Mouse (Mus musculus) v-Abl transformed pro-B cells (cell line): ENCODE results near the gene Nrip3.

Source experiments
- in situ Hi-C, 2 experiments: fragments of 400-800 bp; cut with MboI; formaldehyde crosslinking; loops; one replicate each; pipeline ENCODE4 v1.15.1; 2025; ENCODE audit not compliant: unreplicated experiment in 2 of 2

Gene Nrip3

DNA sequence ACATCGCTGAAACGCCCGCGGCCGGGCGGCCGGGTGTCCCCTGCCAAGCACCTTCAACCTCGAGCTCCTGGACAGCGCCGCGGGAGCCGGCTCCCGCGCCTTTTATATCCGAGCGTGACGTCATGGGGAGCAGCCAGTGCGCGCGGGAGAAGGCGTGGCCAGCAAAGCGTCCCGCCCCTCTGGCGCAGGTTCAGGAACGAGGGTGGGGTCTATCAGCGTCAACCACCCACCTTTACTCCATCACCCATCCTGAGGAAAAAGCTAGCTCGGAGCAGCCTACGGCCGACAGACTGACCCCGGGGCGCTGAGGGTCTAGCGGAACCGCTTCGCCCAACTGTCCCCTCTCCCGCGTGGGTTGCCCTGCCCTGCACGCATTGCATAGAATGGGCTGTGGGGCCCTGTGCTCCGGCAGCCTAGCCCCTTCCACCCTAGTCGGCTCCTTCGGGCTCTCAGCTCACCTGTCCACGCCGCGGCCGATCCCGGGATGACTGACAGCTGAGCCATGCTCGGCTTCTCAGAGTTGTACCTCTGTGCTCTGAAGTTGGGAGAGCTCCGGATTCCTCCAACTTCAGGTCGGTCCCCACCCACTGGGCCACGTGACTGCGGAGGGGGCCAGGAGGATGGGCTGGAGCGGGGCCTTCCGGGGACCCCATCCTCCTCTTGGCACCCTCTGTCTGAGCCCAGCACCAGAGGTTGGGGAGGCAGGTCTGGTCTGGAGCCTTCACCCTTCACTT lies at the start of gene Nrip3:
TSS of gene Nrip3 (minus strand) at position 556 of the 734 bp plus-strand sequence.
- in situ Hi-C loops, result no loop called here

DNA sequence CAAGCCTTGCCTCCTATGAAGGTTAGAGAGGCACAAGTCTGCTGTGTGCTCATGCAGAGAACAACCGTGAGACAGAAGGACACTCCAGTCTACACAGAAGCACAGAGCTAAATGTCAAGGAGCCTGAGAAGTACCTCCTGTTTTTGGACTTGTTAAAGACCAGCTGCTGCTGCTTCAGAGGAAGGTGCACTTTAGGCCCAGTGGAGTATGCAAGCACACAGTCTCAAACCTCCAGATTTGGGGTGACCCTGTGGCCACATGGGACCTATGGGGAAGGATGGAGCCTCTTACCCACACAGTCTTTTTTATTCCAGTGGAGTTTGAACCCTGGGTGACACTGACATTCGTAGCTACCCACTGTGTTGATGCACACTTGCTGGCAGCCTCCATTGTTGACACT lies 49.6 kb upstream of the Nrip3 start:
- in situ Hi-C loops, result no loop called here

DNA sequence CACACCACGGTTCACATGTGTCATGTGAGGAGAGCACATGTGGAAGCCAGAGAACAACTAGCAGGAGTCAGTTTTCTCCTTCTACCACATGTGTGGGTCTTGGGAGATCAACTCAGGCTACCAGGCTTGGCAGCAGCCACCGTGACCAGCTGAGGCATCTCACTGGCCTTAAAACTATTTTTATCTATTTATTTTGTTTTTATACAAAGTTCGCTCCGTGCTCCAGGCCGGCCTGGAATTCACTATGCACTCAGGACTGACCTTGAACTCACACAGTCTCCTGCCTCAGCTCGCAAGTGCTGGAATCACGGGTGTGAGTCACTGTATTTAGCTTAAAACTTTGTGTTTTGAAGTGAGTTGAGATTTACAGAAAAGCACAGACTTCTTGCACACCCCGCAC lies 45.1 kb upstream of the Nrip3 start:
- in situ Hi-C loops, result no loop called here

DNA sequence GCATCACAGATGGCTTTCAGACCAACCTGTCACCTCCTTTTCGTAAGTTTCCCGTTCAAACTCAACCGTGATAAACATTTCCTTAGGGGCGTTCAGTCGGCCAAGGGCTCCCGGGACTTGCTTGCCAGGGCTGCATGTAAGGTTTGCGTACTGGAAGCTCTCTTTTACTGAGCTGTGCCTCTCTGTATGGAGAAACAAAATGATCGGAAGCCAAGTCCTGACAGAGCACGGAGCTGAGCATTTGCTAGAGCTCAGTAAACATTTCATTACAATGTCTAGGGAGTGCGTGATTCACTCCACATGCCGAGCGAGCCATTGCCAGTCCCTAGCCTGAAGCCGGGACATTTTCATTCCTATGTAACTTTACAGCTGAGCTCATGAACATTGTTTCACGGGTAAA lies 43.5 kb upstream of the Nrip3 start:
- in situ Hi-C loops, result no loop called here

DNA sequence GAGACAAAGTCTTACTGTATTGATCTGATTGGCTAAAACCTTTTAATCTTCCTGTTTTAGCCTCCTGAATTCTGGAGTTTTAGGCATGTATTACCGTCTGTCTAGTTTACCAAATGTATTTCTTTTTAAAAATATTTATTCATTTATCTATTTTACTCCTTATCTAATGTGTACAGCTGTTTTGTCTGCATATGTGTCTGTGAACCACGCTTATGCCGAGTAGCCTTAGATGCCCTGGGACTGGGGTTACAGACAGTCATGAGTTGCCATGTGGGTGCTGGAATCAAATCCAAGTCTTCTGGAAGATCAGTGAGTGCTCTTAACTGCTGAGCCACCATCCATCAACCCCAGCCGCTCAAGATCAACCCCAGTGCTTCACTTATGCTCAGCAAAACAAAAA lies 36.8 kb upstream of the Nrip3 start:
- in situ Hi-C loops, result no loop called here

DNA sequence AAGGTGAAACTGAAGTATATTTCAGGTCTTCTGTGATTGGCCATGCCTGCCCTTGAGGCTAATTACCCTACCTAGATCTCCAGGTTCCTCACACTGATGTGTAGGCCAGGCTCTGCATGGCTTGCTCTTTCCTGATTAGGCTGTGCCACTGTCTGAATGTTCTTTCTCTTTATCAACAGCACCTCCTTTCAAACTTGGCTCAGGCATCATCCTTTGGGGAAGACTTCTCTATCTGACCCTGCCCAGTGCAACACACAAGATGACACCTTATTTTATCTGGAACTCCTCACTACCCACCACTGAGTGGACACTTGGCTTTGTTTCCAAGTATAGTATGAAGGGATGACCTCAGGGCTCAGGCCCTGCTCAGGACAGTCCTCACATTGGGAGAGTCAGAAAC lies 36.1 kb upstream of the Nrip3 start:
- in situ Hi-C loops, result no loop called here

DNA sequence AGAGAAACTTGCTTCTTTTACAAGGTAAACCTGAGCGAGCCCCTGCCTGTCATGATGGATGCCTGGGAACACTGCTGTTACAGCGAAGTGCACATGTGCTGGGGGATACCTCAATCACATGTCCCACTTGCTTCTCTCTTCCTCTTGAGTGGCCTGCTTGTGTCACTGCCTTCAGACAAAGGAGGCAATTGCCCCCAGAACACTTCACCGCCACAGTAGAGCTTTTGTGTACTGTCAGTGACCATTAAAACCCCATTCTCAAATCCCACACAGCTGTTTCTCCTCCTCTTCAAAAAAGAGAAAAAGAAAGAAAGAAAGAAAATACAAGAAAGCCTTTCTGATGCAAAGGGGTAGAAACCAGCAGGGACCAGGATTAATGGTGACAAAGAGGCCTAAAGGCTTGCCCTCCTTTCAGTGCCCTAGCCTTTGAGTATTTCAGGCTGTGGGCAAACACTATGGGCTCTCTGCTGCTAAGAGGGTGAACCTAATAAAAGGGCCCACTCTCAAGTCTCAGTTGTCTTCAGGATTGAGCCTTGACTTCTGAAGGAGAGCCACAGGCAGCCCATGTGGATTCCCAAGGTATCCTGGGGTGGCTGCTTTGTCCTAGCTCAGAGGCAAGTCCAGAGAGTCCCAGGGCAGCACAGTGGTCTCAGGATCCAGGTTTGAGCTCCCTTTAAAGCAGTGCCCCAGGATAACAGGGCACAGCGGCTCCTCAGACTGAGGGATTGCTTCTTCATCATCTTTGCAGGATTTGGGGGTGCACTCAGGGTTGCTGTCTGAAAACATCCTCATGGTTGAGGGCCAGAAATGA lies 31.7 kb upstream of the Nrip3 start:
- in situ Hi-C loops, result no loop called here

DNA sequence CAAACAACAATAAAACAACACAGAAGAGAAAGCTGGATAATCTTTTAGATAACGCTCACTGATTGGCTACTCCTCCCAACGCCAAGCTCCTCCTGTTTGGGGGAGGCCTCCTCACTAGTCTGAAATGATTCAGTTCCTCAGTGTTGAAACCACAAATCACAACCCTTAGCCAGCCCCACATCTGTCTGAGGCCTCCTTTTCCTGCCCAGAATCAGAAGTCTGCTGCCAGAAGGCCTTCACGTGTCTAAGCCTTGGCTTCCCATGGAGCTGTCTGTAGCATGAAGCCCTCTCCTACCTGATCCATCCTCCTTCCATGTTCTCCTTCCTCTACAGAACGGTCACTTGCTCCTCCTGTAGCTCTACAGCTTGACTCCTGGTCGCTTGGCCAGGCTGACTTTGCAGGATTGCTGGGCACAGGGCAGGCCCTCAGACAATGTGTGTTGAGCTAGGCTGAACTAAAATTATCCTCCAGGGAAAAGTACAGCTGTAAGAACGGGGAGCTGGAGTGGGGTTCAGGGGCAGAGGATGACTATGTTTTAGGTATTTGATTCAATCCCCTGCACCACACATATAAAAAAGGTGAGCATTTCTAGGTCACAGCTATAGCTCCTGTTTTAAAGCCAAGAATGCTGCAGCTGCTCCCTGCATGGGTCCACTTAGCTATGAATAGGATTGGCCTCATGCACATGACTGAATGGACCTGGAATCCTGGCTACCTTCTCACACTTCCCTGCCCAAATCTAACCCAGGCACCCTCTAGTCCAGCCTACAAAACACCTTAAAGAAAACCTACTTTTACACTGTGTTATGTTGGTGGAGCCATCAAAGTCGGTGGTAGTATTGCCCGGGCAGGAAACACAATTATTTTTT lies 26.0 kb upstream of the Nrip3 start:
- in situ Hi-C loops, result loop anchor here (5.0 kb wide), 1 partner anchor 101 kb away; no protein-coding TSS in a partner anchor

DNA sequence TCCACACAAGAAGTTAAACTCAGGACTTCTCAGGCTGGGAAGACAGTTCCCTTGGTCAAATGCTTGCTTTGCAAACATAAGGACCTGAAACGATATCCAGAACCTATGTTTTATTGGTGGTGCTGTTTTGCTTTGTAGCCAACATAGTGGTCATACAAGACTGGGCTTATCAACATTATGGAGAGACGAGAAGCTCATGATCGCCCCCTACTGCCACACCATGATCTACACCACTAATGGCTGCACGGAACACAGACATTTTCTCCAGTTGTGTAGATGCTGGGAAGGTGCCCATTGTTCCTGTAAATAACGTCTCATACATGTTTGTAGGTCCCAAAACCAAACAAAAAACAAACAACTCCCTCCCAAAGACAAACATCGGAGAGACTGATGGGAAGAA lies 23.0 kb upstream of the Nrip3 start:
- in situ Hi-C loops, result loop anchor here (5.0 kb wide), 1 partner anchor 98 kb away; no protein-coding TSS in a partner anchor

DNA sequence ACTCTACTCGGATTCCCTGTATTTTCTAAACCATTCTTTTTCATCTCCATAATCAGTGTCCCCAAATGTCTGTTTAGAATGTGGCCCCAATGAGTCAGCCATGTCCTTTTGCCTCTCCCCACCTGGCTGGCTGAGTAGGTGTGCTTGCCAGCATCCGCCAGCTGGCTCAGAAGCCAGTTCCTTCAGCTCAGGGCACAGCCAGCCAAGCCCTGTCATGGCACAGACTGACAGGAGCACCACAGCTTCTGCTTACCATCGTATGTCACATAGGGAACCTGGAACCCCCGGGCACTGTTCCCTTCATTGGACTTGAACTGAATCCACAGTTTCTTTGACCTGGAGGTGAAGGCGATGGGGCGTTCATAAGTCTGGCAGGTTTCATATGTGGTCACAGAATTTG lies 22.5 kb upstream of the Nrip3 start:
- in situ Hi-C loops, result no loop called here

DNA sequence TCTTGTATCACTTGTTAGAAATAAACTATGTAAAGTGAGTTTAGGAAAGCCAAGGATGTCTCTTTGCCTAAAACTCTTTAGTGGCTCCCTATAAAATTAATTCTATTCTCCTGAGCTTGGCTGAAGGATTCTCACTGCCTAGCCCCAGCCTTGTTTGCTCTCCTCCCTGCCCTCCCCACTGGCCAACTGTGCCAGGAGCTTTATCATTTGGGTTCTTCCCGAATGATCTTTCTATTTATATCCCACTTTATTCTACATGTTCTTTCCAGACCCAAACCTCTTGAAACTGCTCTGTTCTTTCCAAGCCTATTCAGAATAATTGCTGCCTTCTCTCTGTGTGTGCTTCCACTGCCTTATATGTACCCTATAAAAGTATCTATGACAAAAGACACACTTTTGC lies 21.7 kb upstream of the Nrip3 start:
- in situ Hi-C loops, result no loop called here

DNA sequence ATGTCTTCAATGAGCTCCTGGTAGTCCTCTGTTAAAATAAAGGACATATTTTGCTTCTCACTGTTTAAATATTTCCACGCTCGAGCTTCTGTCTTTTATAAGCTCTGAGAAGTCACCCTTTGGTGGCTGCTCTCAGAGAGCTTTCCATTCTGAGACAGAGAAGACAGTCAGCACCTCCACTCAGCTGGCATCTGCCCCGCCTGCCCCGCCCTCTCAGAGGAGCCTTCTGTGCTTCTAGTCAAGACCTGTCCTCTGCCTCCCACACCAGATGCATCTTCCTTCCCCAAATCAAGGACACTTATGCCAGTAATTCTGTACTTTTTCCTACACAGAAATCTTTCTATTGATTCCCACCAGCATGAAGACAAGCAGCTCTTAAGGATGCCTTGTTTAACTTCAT lies 18.8 kb upstream of the Nrip3 start:
- in situ Hi-C loops, result no loop called here

DNA sequence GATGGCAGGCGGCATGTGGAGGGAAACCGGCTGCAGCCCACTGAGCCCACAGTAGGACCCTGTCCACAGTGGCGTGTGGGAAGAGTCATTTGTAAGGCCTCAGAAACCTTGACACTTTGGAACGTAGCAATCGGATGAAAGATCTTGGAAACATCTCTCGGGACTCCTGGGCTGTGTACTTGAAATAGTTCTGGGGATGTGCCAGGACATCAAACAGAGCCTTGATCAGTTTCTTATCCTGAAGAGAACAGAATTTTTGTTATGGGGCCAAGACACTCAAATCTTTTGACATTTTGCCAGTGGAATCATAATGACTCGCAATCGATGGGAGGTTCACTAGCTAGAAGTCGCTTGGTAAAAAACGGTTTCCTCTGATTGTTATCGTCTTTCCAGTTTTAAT lies 17.3 kb upstream of the Nrip3 start:
- in situ Hi-C loops, result loop anchor here (10.0 kb wide), 4 partner anchors 176 to 826 kb away; partner anchors contain the start of gene Adm (in 1 of the 2)

DNA sequence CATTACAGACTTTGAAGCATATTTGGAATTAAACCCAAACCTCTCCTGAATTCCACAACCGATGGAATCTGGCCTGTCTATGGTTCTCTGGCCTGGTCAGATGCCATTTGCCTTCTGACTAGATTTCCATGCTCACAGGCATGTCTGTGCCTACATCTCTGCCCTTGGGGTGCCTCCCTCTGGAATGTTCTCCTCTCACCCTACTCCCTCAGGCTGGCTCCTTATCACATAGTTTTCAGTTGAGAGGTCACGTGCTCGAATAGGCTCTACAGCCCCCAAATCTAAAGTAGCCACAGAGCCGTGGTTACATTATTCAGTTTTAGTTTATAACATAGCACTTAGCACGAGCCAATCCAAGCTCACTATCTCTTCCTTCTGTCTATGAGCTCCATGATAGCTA lies 13.7 kb upstream of the Nrip3 start:
- in situ Hi-C loops, result loop anchor here (10.0 kb wide), 4 partner anchors 179 to 829 kb away; partner anchors contain the start of gene Adm (in 1 of the 2)

DNA sequence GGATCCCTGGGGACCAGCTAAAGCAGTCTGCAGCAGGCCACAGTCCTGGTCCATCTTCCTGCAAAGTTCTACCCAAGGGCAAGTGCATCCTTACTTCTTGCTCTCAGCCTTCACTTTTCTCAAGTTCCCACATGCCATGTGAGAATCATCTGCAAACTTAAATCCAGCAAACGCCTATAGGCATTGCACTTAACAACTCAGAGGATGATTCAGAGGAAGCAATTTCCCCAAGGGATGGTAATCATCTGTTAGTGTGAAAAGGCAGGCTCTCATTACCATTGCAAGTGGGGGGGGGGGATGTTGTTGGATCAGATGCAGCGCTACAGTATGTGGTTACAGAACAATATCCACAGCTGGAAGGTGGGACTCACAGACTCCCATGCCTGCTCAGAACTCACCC lies 12.7 kb upstream of the Nrip3 start:
- in situ Hi-C loops, result loop anchor here (5.0 to 10.0 kb wide), 5 partner anchors 180 to 830 kb away; partner anchors contain the start of gene Adm (in 1 of the 2)

DNA sequence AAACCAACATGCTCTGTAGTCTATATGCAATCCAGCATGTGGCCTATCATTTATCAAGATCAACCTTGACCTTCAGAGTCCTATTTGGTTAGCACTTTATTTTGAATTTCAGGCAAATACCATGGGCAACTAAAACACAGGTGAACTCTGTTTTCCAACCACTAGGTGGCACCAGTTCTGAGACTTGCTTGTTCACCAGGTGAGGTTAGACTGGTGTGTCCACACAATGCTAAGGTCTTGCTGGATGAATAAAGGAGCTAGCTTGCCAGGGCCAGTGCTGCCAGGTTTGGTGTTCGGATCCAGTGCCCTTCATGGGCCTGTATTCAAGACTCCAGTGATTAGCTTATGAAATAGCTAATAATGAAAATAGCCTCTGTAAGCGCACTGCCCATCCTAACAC lies 10.9 kb upstream of the Nrip3 start:
- in situ Hi-C loops, result loop anchor here (5.0 to 10.0 kb wide), 5 partner anchors 182 to 832 kb away; partner anchors contain the start of gene Adm (in 1 of the 2)

DNA sequence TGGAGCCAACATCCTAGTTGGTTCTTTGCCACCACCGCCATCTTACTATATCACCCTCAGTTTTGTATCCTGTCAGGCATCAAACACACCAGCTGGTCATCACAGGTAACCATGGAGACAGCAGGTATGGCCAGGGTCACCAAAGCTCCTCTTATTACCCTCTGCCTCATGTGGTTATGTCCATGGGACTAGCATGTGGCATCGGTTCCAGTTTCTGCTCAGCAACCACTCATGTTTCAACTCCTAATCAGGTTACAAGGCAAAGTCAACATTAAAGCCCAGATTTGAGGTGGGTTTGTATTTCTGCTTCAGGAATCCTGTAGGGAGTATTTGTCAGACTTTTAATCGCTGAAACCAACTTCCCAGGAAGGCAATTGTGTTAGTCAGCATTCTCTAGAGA lies 9.0 kb upstream of the Nrip3 start:
- in situ Hi-C loops, result loop anchor here (5.0 to 10.0 kb wide), 5 partner anchors 184 to 834 kb away; partner anchors contain the start of gene Adm (in 1 of the 2)

DNA sequence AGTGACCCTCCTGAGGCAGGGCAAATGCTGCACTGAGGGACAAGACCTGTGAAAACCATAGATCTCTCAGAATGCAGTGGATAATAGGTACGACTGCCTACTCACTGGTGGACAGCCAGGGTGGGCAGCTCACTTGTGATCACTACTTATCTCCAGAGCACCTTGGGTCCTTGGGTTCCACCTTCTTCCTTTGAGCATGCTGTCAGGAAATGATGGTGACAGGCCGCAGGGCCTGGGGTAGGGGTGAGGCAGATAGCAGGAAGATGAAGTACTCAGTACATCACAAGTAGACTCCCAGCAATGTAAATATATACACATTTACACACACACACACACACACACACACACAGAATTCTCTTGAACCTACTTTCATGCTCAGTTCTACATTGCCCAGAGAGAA lies 6.0 kb upstream of the Nrip3 start:
- in situ Hi-C loops, result no loop called here

DNA sequence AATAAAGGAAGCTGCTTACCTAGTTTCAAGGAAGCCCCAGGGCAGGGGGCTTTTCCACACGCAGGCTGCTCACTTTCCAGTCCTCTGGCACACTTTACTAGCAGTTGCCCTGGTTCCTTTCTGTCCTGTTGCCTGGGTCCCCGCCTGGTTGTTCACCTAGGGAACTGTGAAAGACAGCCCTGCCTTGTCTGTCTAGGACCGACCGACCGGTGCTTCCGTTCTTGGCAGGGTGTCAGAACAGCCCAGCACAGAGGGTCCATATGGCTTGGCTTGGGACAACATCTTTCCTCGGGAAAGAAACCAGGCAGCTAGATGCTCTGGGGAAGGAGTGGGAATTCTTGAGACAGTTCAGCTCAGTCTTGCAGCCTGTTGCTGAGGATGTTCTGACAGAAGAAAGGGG lies 1.5 kb upstream of the Nrip3 start:
- in situ Hi-C loops, result no loop called here

DNA sequence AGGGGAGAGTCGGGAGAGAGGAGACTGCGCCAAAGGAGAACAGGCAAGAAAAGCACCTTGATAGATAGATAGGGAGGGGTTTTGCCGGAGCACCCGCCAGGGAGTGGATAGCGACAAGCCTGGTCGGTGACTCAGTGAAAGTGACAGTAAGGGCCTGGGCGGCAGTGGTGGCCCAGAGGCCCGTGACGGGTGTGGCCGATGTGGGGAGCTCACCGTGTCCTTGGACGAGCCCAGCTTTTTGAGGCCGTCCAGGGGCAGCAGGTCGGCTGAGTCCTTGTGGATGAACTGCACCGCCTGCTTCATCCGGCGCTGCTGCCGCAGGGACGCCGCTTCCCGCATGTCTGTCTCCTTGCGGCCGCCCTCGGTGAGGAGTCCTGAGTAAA lies 747 bp downstream of the Nrip3 start:
- in situ Hi-C loops, result no loop called here

DNA sequence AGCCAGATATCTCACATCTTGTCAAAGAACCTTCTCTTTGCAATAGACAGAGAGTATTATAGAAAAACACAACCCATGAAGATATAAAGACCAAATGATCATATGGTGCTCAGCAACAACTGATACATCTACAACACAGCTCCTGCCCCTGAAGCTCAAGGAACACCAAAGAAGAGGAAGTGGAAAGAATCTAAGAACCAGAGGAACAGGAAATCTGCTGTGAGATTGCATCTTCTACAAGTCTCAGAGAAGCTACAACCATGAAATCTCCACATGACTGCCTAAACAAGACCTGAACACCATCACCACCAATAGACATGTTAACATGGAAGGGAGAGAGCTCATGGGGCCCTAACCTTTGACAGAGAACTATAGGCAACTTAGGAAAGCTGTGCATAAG lies 9.6 kb downstream of the Nrip3 start:
- in situ Hi-C loops, result no loop called here
